Mouse (Mus musculus) left cerebral cortex, postnatal 4 days (tissue): ENCODE measurements at regions not wholly inside any gene's neighbourhood (a gene's known extent, or its start where the extent isn't known, plus 50 kb on each side); places are given as distances from the start of the nearest gene placed in this dataset. TPM values are rescaled to one million over a fixed set of nuclear protein-coding genes. Genes with fewer than 3 reads are reported as not detected.

ENCODE experiments used
- DNase-seq: peaks from one replicate; pipeline ENCODE4 v3.0.0-alpha.2; 2022
- intact Hi-C: fragments of 180-260 bp; cut with DNase I; formaldehyde crosslinking; loops from one replicate; pipeline ENCODE4 v1.15.1; 2025
- microRNA-seq: library from miRNA; unstranded; fragments of <30 nt; microRNA quantifications from one replicate; pipeline ENCODE4 v1.2.0, GENCODE M21; 2022

DNA sequence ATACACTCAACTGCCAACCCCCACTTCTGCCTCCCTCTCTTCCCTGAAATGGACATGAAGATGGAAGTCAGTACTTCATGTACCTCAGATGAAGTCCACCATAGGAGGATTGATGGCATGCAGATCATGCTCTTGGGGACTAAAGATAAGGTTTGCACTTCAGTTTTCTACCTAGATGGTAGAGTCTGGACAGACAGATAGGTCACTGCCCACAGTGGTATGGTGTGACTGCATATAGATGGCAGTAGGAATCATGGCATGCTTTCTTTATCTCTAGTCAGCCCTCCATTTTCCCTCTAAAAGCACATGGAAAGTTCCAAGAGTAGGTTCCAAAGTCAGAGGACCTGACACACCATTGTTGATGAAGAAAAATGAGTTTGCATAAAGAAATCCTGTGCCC lies 145.6 kb upstream of the Mocs2 start:
- intact Hi-C loops, result no loop called here
- no peak for DNase-seq

- no peak for DNase-seq
- intact Hi-C loops, result no loop called here
Observed at GRCm38 (mm10) chr13:114679703-114680378, 138.2 kb upstream of the Mocs2 start.

GRCm38 (mm10) chr13:114680379-114680733 lies 137.7 kb upstream of the Mocs2 start:
- intact Hi-C loops, result no loop called here
- DNase-seq, result no peak

DNA sequence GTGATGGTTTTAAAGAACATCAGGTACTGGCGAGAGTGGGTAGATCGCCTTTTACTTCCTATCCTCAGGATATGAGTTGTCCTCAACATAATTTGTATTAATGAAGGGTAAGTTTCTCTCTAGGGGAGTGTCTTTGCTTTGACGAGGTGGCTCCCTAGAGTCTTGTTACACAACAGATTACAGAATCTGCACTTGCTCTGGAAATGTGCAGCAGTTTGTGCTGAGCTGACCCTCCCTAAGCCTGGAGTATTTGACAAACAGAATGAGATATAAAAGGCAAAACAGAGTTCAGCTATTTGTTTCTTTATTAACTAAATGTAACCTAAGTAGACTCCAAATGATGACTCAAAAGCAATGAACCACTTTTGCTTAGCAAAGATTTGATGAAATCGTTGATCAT lies 136.8 kb upstream of the Mocs2 start:
- no peak for DNase-seq
- intact Hi-C loops, result no loop called here

- DNase-seq, result no peak
- intact Hi-C loops, result no loop called here
Observed at GRCm38 (mm10) chr13:114681887-114682286, 136.1 kb upstream of the Mocs2 start.

GRCm38 (mm10) chr13:114682891-114683290 lies 135.1 kb upstream of the Mocs2 start:
- no peak for DNase-seq
- intact Hi-C loops, result no loop called here

- no peak for DNase-seq
Observed at GRCm38 (mm10) chr13:114684298-114684697, 133.7 kb upstream of the Mocs2 start.

DNA sequence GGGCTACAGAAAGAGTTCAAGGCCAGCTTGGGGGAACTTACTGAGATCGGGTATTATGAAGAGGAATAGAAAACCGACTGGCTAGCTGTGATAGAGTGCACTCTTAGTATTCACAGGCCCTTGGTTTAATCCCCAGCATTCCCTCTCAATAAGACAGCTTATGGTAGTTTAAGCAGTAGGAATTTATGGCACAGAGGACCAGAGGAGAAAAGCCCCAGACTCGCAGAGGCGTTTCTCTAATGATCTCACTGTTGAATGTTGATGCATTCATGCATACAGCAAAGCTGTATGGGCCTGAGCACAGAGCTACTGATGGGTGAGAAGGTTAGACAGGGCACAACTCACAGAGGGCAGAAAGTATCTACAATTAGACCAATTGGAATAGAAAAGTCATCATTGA lies 132.7 kb upstream of the Mocs2 start:
- intact Hi-C loops, result no loop called here
- no peak for DNase-seq

More at GRCm38 (mm10) chr13:114684298-114684697, 133.7 kb upstream of the Mocs2 start:
- intact Hi-C loops, result no loop called here

- intact Hi-C loops, result no loop called here
Observed at GRCm38 (mm10) chr13:114712601-114713000, 105.4 kb upstream of the Mocs2 start.

GRCm38 (mm10) chr13:114719771-114720170 lies 98.3 kb upstream of the Mocs2 start:
- no peak for DNase-seq
- intact Hi-C loops, result no loop called here

More at GRCm38 (mm10) chr13:114712601-114713000, 105.4 kb upstream of the Mocs2 start:
- no peak for DNase-seq

- no peak for DNase-seq
- intact Hi-C loops, result no loop called here
Observed at GRCm38 (mm10) chr13:114726828-114727227, 91.2 kb upstream of the Mocs2 start.

- DNase-seq, result no peak
- intact Hi-C loops, result no loop called here
Observed at GRCm38 (mm10) chr13:114735066-114735465, 83.0 kb upstream of the Mocs2 start.

- no peak for DNase-seq
- intact Hi-C loops, result no loop called here
Observed at GRCm38 (mm10) chr13:114736066-114736465, 82.0 kb upstream of the Mocs2 start.

DNA sequence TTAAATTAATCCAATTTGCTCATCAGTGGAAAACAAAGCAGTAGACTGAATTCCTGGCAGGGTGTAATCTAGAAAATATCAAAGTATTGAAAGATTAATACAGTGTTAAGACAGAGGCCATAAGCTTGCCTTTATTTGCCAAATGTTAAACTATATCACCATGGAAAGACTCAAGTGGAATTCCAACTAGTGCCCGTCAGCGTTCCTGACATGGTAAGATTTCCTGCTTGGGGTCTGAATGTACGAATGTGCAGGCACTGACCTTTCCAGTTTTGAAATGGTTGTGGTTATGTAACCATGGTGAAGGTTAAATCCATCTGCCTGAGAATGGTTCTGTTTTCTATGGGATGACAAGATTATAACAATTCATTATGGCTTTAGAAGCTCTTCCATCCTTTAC lies 75.5 kb upstream of the Mocs2 start:
- intact Hi-C loops, result no loop called here
- no peak for DNase-seq

GRCm38 (mm10) chr13:114745814-114746213 lies 72.2 kb upstream of the Mocs2 start:
- intact Hi-C loops, result no loop called here
- no peak for DNase-seq

GRCm38 (mm10) chr13:114757459-114757858 lies 60.6 kb upstream of the Mocs2 start:
- intact Hi-C loops, result loop anchor here (5.0 kb wide), 1 partner anchor 250 kb away; no protein-coding TSS in a partner anchor
- no peak for DNase-seq

GRCm38 (mm10) chr13:114759886-114760285 lies 58.1 kb upstream of the Mocs2 start:
- intact Hi-C loops, result loop anchor here (5.0 kb wide), 1 partner anchor 253 kb away; no protein-coding TSS in a partner anchor
- no peak for DNase-seq

DNA sequence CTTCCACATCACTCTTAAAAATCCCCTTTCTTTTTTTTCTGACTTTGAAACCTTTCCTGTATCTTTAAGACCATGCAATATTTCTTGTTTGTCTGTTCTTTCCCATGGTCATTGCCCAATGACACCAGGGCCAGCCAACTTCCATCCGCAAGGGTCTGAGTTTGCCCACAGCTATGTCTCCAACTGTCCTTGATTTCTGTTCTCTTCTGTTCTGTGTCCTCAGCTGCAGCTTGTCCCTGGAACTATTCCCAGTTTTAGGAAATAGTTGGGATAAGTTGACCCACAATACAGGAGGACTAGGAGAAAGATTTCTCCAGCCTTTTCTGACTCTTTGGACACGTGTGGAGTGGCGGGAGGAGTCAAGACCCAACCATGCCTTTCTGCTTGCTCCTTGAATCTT lies 57.1 kb upstream of the Mocs2 start:
- intact Hi-C loops, result no loop called here

More for the DNA sequence above, 57.1 kb upstream of the Mocs2 start:
- no peak for DNase-seq

Small RNAs in the stretch of these regions (microRNA-seq; reads per million reads assigned to microRNA genes)
- not detected for gene Gm25950
